Mouse (Mus musculus): ENCODE measurements at regions not wholly inside any gene's neighbourhood (a gene's known extent, or its start where the extent isn't known, plus 50 kb on each side); places are given as distances from the start of the nearest gene placed in this dataset.
"Not testable (repeated sequence)": the region's sequence is repeated elsewhere in the genome, so short reads cannot be mapped to it uniquely, and the experiment has no call there.

GRCm38 (mm10) chr11:94882687-94883383 is 53.2 kb upstream of the Col1a1 start:
- H3K4me2 ChIP-seq: peak overlapping the region; percentile 36
- no peak overlapping the region for H3K27ac ChIP-seq
- H3K27me3 ChIP-seq (replicated peaks): peaks cover 34% of the 10 kb centered on the region
- peaks cover 13% of the 10 kb centered on the region for H3K4me1 ChIP-seq
- no peaks in the 10 kb centered on the region for H3K9me3 ChIP-seq
- no peak overlapping the region for H3K4me3 ChIP-seq
- ATAC-seq (replicated peaks): no peak
- H3K36me3 ChIP-seq (replicated peaks): no peaks in the 10 kb centered on the region
- peak overlapping the region; percentile 8; the same call in 1 of the 2 replicates for H3K9ac ChIP-seq
- WGBS: 2% methylated on average over 15 of the region's 19 CpGs

GRCm38 (mm10) chr11:94881982-94882686 is 53.9 kb upstream of the Col1a1 start:
- ATAC-seq (replicated peaks): no peak
- Histone ChIP-seq H3K9me3 (no peaks in the 10 kb centered on the region), H3K27ac (no peak overlapping the region), H3K9ac (no peak overlapping the region), H3K4me1 (peaks cover 13% of the 10 kb centered on the region), H3K4me2 (peak overlapping the region; percentile 36; the same call in 1 of the 2 replicates), H3K27me3 (replicated peaks) (peaks cover 34% of the 10 kb centered on the region), H3K36me3 (replicated peaks) (no peaks in the 10 kb centered on the region), H3K4me3 (no peak overlapping the region)
- 28% methylated on average over 9 of the region's 9 CpGs for whole genome bisulfite sequencing

- H3K4me2 ChIP-seq: peak overlapping the region; percentile 47
- peaks cover 34% of the 10 kb centered on the region for H3K27me3 ChIP-seq (replicated peaks)
- H3K4me1 ChIP-seq: peaks cover 13% of the 10 kb centered on the region
- H3K9me3 ChIP-seq: no peaks in the 10 kb centered on the region
- no peak for ATAC-seq (replicated peaks)
- H3K36me3 ChIP-seq (replicated peaks): no peaks in the 10 kb centered on the region
- peak overlapping the region; percentile 18 for H3K4me3 ChIP-seq
- WGBS: 4% methylated on average over 27 of the region's 27 CpGs
- H3K9ac ChIP-seq: peak overlapping the region; percentile 37
- H3K27ac ChIP-seq: no peak overlapping the region
Measured at GRCm38 (mm10) chr11:94880896-94881840, 54.9 kb upstream of the Col1a1 start.

GRCm38 (mm10) chr11:94876707-94877106 is 59.3 kb upstream of the Col1a1 start:
- Histone ChIP-seq H3K4me2 (no peak overlapping the region), H3K4me3 (no peak overlapping the region), H3K9ac (no peak overlapping the region), H3K27ac (no peak overlapping the region), H3K36me3 (replicated peaks) (no peaks in the 10 kb centered on the region), H3K9me3 (no peaks in the 10 kb centered on the region), H3K4me1 (peaks cover 17% of the 10 kb centered on the region), H3K27me3 (replicated peaks) (peaks cover 29% of the 10 kb centered on the region)
- WGBS: 73% methylated on average over 1 of the region's 1 CpGs
- ATAC-seq (replicated peaks): no peak

- 0 out of 2 replicates have a peak, but pooled peaks cover 16% of the 10 kb centered on the region for H3K27me3 ChIP-seq (replicated peaks)
- no peaks in the 10 kb centered on the region for H3K36me3 ChIP-seq (replicated peaks)
- no peak overlapping the region for H3K4me2 ChIP-seq
- no peak overlapping the region for H3K9ac ChIP-seq
- no peak overlapping the region for H3K4me3 ChIP-seq
- no peak for ATAC-seq (replicated peaks)
- no peak overlapping the region for H3K27ac ChIP-seq
- 73% methylated on average over 7 of the region's 7 CpGs for WGBS
- peaks cover 9% of the 10 kb centered on the region for H3K4me1 ChIP-seq
- no peaks in the 10 kb centered on the region for H3K9me3 ChIP-seq
Measured at GRCm38 (mm10) chr11:94875026-94875425, 61.0 kb upstream of the Col1a1 start.

- no peaks in the 10 kb centered on the region for H3K36me3 ChIP-seq (replicated peaks)
- H3K27ac ChIP-seq: no peak overlapping the region
- H3K4me2 ChIP-seq: no peak overlapping the region
- 0 out of 2 replicates have a peak, but pooled peaks cover 16% of the 10 kb centered on the region for H3K27me3 ChIP-seq (replicated peaks)
- no peak overlapping the region for H3K9ac ChIP-seq
- H3K9me3 ChIP-seq: no peaks in the 10 kb centered on the region
- H3K4me3 ChIP-seq: no peak overlapping the region
- H3K4me1 ChIP-seq: peaks cover 9% of the 10 kb centered on the region
- WGBS: 14% methylated on average over 7 of the region's 7 CpGs
- no peak for ATAC-seq (replicated peaks)
Measured at GRCm38 (mm10) chr11:94874155-94874561, 61.9 kb upstream of the Col1a1 start.

- Histone ChIP-seq H3K4me2 (peak overlapping the region; percentile 75), H3K4me1 (peaks cover 9% of the 10 kb centered on the region), H3K27ac (no peak overlapping the region), H3K36me3 (replicated peaks) (no peaks in the 10 kb centered on the region), H3K27me3 (replicated peaks) (0 out of 2 replicates have a peak, but pooled peaks cover 16% of the 10 kb centered on the region), H3K4me3 (no peak overlapping the region), H3K9ac (no peak overlapping the region), H3K9me3 (no peaks in the 10 kb centered on the region)
- 5% methylated on average over 7 of the region's 7 CpGs for WGBS
- no peak for ATAC-seq (replicated peaks)
Measured at GRCm38 (mm10) chr11:94873693-94874092, 62.3 kb upstream of the Col1a1 start.

- WGBS: 1% methylated on average over 19 of the region's 19 CpGs
- Histone ChIP-seq H3K4me2 (peak overlapping the region; percentile 75), H3K4me3 (peak overlapping the region; percentile 34), H3K4me1 (peaks cover 9% of the 10 kb centered on the region), H3K9me3 (no peaks in the 10 kb centered on the region), H3K9ac (no peak overlapping the region), H3K27ac (no peak overlapping the region), H3K36me3 (replicated peaks) (no peaks in the 10 kb centered on the region), H3K27me3 (replicated peaks) (0 out of 2 replicates have a peak, but pooled peaks cover 16% of the 10 kb centered on the region)
- ATAC-seq (replicated peaks): peak; percentile 65; the same call in 1 of the 2 replicates
Measured at GRCm38 (mm10) chr11:94872921-94873320, 63.1 kb upstream of the Col1a1 start.

GRCm38 (mm10) chr11:94870341-94870740 is 65.7 kb upstream of the Col1a1 start:
- Histone ChIP-seq H3K4me1 (peaks cover 9% of the 10 kb centered on the region), H3K36me3 (replicated peaks) (no peaks in the 10 kb centered on the region), H3K4me2 (no peak overlapping the region), H3K27me3 (replicated peaks) (0 out of 2 replicates have a peak, but pooled peaks cover 16% of the 10 kb centered on the region), H3K9ac (no peak overlapping the region), H3K4me3 (no peak overlapping the region), H3K27ac (no peak overlapping the region), H3K9me3 (no peaks in the 10 kb centered on the region)
- no peak for ATAC-seq (replicated peaks)
- WGBS: 0% methylated on average over 1 of the region's 1 CpGs

- 0 out of 2 replicates have a peak, but pooled peaks cover 14% of the 10 kb centered on the region for H3K27me3 ChIP-seq (replicated peaks)
- WGBS: 25% methylated on average over 4 of the region's 4 CpGs
- not testable (repeated sequence) for H3K9ac ChIP-seq; H3K4me2 ChIP-seq; H3K4me3 ChIP-seq; H3K27ac ChIP-seq; ATAC-seq (replicated peaks); H3K9me3 ChIP-seq; H3K4me1 ChIP-seq; H3K36me3 ChIP-seq (replicated peaks)
Measured at GRCm38 (mm10) chr11:94869866-94870265, 66.2 kb upstream of the Col1a1 start.

GRCm38 (mm10) chr11:94866176-94866967 is 69.7 kb upstream of the Col1a1 start:
- Histone ChIP-seq H3K4me2 (no peak overlapping the region), H3K27me3 (replicated peaks) (no peaks in the 10 kb centered on the region), H3K9ac (no peak overlapping the region), H3K27ac (no peak overlapping the region), H3K9me3 (no peaks in the 10 kb centered on the region), H3K36me3 (replicated peaks) (no peaks in the 10 kb centered on the region), H3K4me1 (no peaks in the 10 kb centered on the region), H3K4me3 (no peak overlapping the region)
- WGBS: 14% methylated on average over 9 of the region's 9 CpGs
- no peak for ATAC-seq (replicated peaks)
